ENCODE assay signal across 26 mouse cellular contexts in genomic region chr3:138254205-138254604, GRCm38 (mm10). TPM values are rescaled to one million over a fixed set of nuclear protein-coding genes. Genes with fewer than 3 reads are reported as not detected.
DNase-seq lines count a peak whose midpoint lies in the region; ATAC-seq lines count a peak whose summit lies in the region.
"Had no signal": no experiment of that assay in that cellular context is flagged by ENCODE, and none has a peak within 500 bp of the region (broad histone marks: within the 10 kb centered on the region; RNA-seq: fewer than 3 reads in every experiment).

No protein-coding gene starts in this region.

- no peaks in the 10 kb centered on the region for H3K9me3 ChIP-seq in intestine, embryonic 15.5 days
- no peaks in the 10 kb centered on the region for H3K9me3 ChIP-seq in intestine, embryonic 16.5 days (ENCODE audit: control insufficient read depth, low read length)
- no peaks in the 10 kb centered on the region for H3K9me3 ChIP-seq in midbrain, embryonic 11.5 days (ENCODE audit: control insufficient read depth, low read length)
- no peaks in the 10 kb centered on the region for H3K9me3 ChIP-seq in midbrain, embryonic 15.5 days
- H3K9me3 ChIP-seq: kidney, embryonic 15.5 days; limb, embryonic 12.5 days; midbrain, embryonic 13.5 days; neural tube, embryonic 13.5 days had no signal

- ATAC-seq in intestine, embryonic 15.5 days: 0 out of 2 replicates have a peak, but pooled peaks have one; percentile 41
- no peak for ATAC-seq in intestine, embryonic 16.5 days
- ATAC-seq in midbrain, embryonic 11.5 days (ENCODE audit: low FRiP score): peak; percentile 85
- no peak for ATAC-seq in midbrain, embryonic 15.5 days (replicated peaks)
- ATAC-seq: activated CD4-positive, CD25-positive, alpha-beta regulatory T cell, adult 4 months; forebrain, postnatal 0 days; inflammation-experienced regulatory T-cells, adult 6 months; midbrain, embryonic 13.5 days had no signal

- H3K27ac ChIP-seq in intestine, embryonic 15.5 days: no peak overlapping the region
- no peak overlapping the region for H3K27ac ChIP-seq in intestine, embryonic 16.5 days (ENCODE audit: low read length)
- no peak overlapping the region for H3K27ac ChIP-seq in midbrain, embryonic 11.5 days (ENCODE audit: low read depth, low read length)
- no peak overlapping the region for H3K27ac ChIP-seq in midbrain, embryonic 15.5 days
- H3K27ac ChIP-seq: heart, adult 2 months; hindbrain, embryonic 14.5 days; kidney, embryonic 15.5 days; limb, embryonic 12.5 days; midbrain, embryonic 13.5 days; neural tube, embryonic 13.5 days had no signal

- H3K27me3 ChIP-seq in intestine, embryonic 15.5 days (replicated peaks): no peaks in the 10 kb centered on the region
- H3K27me3 ChIP-seq in intestine, embryonic 16.5 days (replicated peaks; ENCODE audit: control insufficient read depth, insufficient read depth, low read length): no peaks in the 10 kb centered on the region
- no peaks in the 10 kb centered on the region for H3K27me3 ChIP-seq in midbrain, embryonic 11.5 days (ENCODE audit: control insufficient read depth, insufficient read depth, low read length)
- no peaks in the 10 kb centered on the region for H3K27me3 ChIP-seq in midbrain, embryonic 15.5 days (replicated peaks)
- H3K27me3 ChIP-seq: midbrain, embryonic 13.5 days; neural tube, embryonic 13.5 days had no signal

- no peak overlapping the region for H3K9ac ChIP-seq in intestine, embryonic 15.5 days
- H3K9ac ChIP-seq in intestine, embryonic 16.5 days (ENCODE audit: low read depth, low read length): no peak overlapping the region
- no peak overlapping the region for H3K9ac ChIP-seq in midbrain, embryonic 11.5 days (ENCODE audit: low read length)
- no peak overlapping the region for H3K9ac ChIP-seq in midbrain, embryonic 15.5 days
- H3K9ac ChIP-seq: forebrain, postnatal 0 days; hindbrain, embryonic 14.5 days; kidney, embryonic 15.5 days; limb, embryonic 12.5 days; lung, embryonic 14.5 days; midbrain, embryonic 13.5 days; neural tube, embryonic 13.5 days had no signal

- 58% methylated on average over 5 of the region's 5 CpGs for WGBS in intestine, embryonic 15.5 days
- WGBS in intestine, embryonic 16.5 days: 61% methylated on average over 5 of the region's 5 CpGs
- 38% methylated on average over 5 of the region's 5 CpGs for WGBS in midbrain, embryonic 11.5 days
- WGBS in midbrain, embryonic 15.5 days: 36% methylated on average over 5 of the region's 5 CpGs

- no peak overlapping the region for H3K4me3 ChIP-seq in intestine, embryonic 15.5 days (replicated peaks)
- H3K4me3 ChIP-seq in intestine, embryonic 16.5 days (ENCODE audit: low read length): no peak overlapping the region
- no peak overlapping the region for H3K4me3 ChIP-seq in midbrain, embryonic 11.5 days (ENCODE audit: low read depth, low read length)
- no peak overlapping the region for H3K4me3 ChIP-seq in midbrain, embryonic 15.5 days
- H3K4me3 ChIP-seq: heart, adult 2 months; kidney, embryonic 15.5 days; limb, embryonic 12.5 days; midbrain, embryonic 13.5 days; neural tube, embryonic 13.5 days had no signal

- DNase-seq in embryo, embryonic 10 days (ENCODE audit: low spot score): peak; percentile 24
- DNase-seq in embryo, embryonic 11 days: no peak
- peak; percentile 82 for DNase-seq in midbrain, embryonic 11.5 days (ENCODE audit: low spot score, missing footprints)
- DNase-seq in frontal cortex, adult 2 months (ENCODE audit: extremely low spot score in 1 of 2, low spot score in 1 of 2): no peak
- DNase-seq: adrenal gland, adult 8-10 months; cerebellum, adult 11-12 months; cerebellum, postnatal 10 days; forebrain, postnatal 0 days; gastrocnemius, postnatal 25 days; heart, adult 2 months; lung, embryonic 14.5 days; thymus, adult 18-20 months; thymus, postnatal 36 days had no signal

- H3K4me1 ChIP-seq in intestine, embryonic 15.5 days (replicated peaks): no peaks in the 10 kb centered on the region
- H3K4me1 ChIP-seq in intestine, embryonic 16.5 days (ENCODE audit: control insufficient read depth, insufficient read depth, low read length): no peaks in the 10 kb centered on the region; the same call in 1 of the 2 replicates
- H3K4me1 ChIP-seq in midbrain, embryonic 11.5 days (ENCODE audit: control insufficient read depth, insufficient read depth, low read length): no peaks in the 10 kb centered on the region
- no peaks in the 10 kb centered on the region for H3K4me1 ChIP-seq in midbrain, embryonic 15.5 days
- H3K4me1 ChIP-seq: midbrain, embryonic 13.5 days; neural tube, embryonic 13.5 days had no signal

- H3K4me2 ChIP-seq in intestine, embryonic 15.5 days (replicated peaks): no peak overlapping the region
- H3K4me2 ChIP-seq in intestine, embryonic 16.5 days (ENCODE audit: low read depth, low read length): no peak overlapping the region
- H3K4me2 ChIP-seq in midbrain, embryonic 11.5 days: no peak overlapping the region
- H3K4me2 ChIP-seq in midbrain, embryonic 15.5 days: no peak overlapping the region
- H3K4me2 ChIP-seq: hindbrain, embryonic 14.5 days; kidney, embryonic 15.5 days; limb, embryonic 12.5 days; lung, embryonic 14.5 days; midbrain, embryonic 13.5 days; neural tube, embryonic 13.5 days had no signal

- no peaks in the 10 kb centered on the region for H3K36me3 ChIP-seq in intestine, embryonic 15.5 days
- H3K36me3 ChIP-seq in intestine, embryonic 16.5 days (ENCODE audit: control insufficient read depth, insufficient read depth, low read length): no peaks in the 10 kb centered on the region
- H3K36me3 ChIP-seq in midbrain, embryonic 11.5 days (ENCODE audit: control insufficient read depth, insufficient read depth, low read length): no peaks in the 10 kb centered on the region
- H3K36me3 ChIP-seq in midbrain, embryonic 15.5 days (replicated peaks): no peaks in the 10 kb centered on the region
- H3K36me3 ChIP-seq: kidney, embryonic 15.5 days; limb, embryonic 12.5 days; midbrain, embryonic 13.5 days; neural tube, embryonic 13.5 days had no signal

RNA-seq across cellular contexts. Expression of gene Adh1, which starts 6.6 kb away (rescaled TPM):
- polyA plus RNA-seq in intestine, embryonic 15.5 days (2015; fragmentation: Nextera tagmentation; extraction: Ambion mirVana): 396 and 436 TPM in 2 replicates
- 734 and 860 TPM in 2 replicates for polyA plus RNA-seq in intestine, embryonic 16.5 days (2015; fragmentation: Nextera tagmentation; extraction: Ambion mirVana)
- polyA plus RNA-seq in midbrain, embryonic 11.5 days (2014; fragmentation: Nextera tagmentation; extraction: Ambion mirVana): 0.23 and 0.48 TPM in 2 replicates
- 1.1 TPM in 2 replicates for polyA plus RNA-seq in midbrain, embryonic 15.5 days (2015; fragmentation: Nextera tagmentation; extraction: Ambion mirVana)
- polyA plus RNA-seq in frontal cortex, adult 2 months (2012; rRNA removed): 1.6 and 1.8 TPM in 2 replicates

RNA-seq across cellular contexts. Expression of gene Adh7, which starts 36.6 kb away (rescaled TPM):
- 0.21 and 0.30 TPM in 2 replicates for polyA plus RNA-seq in intestine, embryonic 15.5 days (2015; fragmentation: Nextera tagmentation; extraction: Ambion mirVana)
- polyA plus RNA-seq in intestine, embryonic 16.5 days (2015; fragmentation: Nextera tagmentation; extraction: Ambion mirVana): 0.18 and 0.24 TPM in 2 replicates
- polyA plus RNA-seq in midbrain, embryonic 11.5 days (2014; fragmentation: Nextera tagmentation; extraction: Ambion mirVana): 0.11 and 0.16 TPM in 2 replicates
- 1.2 and 1.4 TPM in 2 replicates for polyA plus RNA-seq in midbrain, embryonic 15.5 days (2015; fragmentation: Nextera tagmentation; extraction: Ambion mirVana)
- polyA plus RNA-seq in frontal cortex, adult 2 months (2012; rRNA removed): 0.02 TPM in 1 of 2 replicates, not detected in the other
- polyA plus RNA-seq: activated CD4-positive, CD25-positive, alpha-beta regulatory T cell, adult 4 months; heart, embryonic 14.5 days; inflammation-experienced regulatory T-cells, adult 6 months; large intestine, adult 2 months had no signal

RNA-seq across cellular contexts. Expression of gene Adh6a, which starts 58.9 kb away (rescaled TPM):
- polyA plus RNA-seq in intestine, embryonic 15.5 days (2015; fragmentation: Nextera tagmentation; extraction: Ambion mirVana): 1.7 and 2.3 TPM in 2 replicates
- 1.5 and 1.8 TPM in 2 replicates for polyA plus RNA-seq in intestine, embryonic 16.5 days (2015; fragmentation: Nextera tagmentation; extraction: Ambion mirVana)
- polyA plus RNA-seq in midbrain, embryonic 11.5 days (2014; fragmentation: Nextera tagmentation; extraction: Ambion mirVana): not detected in 2 replicates
- polyA plus RNA-seq in midbrain, embryonic 15.5 days (2015; fragmentation: Nextera tagmentation; extraction: Ambion mirVana): 0.13 TPM in 1 of 2 replicates, not detected in the other
- polyA plus RNA-seq in frontal cortex, adult 2 months (2012; rRNA removed): not detected in 2 replicates
- polyA plus RNA-seq: activated CD4-positive, CD25-positive, alpha-beta regulatory T cell, adult 4 months; cortical plate, adult 2 months; forebrain, postnatal 0 days; heart, adult 2 months; heart, embryonic 14.5 days; hindbrain, embryonic 14.5 days; inflammation-experienced regulatory T-cells, adult 6 months; kidney, embryonic 15.5 days; limb, embryonic 12.5 days; midbrain, embryonic 13.5 days had no signal

Comparison
In these comparisons a context has a peak if more than half of its experiments do, and no peak if none do; other contexts are left out.
1. DNase-seq: peak in embryo, embryonic 10 days (single experiment) and midbrain, embryonic 11.5 days (single experiment); none in embryo, embryonic 11 days (single experiment) and frontal cortex, adult 2 months (0 of 2).
2. ATAC-seq: peak in intestine, embryonic 15.5 days (single experiment) and midbrain, embryonic 11.5 days (single experiment); none in intestine, embryonic 16.5 days (single experiment) and midbrain, embryonic 15.5 days (single experiment).
3. RNA of gene Adh1, which starts 6.6 kb away (polyA plus RNA-seq): 734 to 860 TPM in intestine, embryonic 16.5 days and 396 to 436 TPM in intestine, embryonic 15.5 days; 1.6 to 1.8 TPM in frontal cortex, adult 2 months, 1.1 TPM in midbrain, embryonic 15.5 days and 0.23 to 0.48 TPM in midbrain, embryonic 11.5 days; every median in the first group is over 100 times any median in the second.